Mouse (Mus musculus) heart, postnatal 10 days (tissue): Measurements from ENCODE around the gene Mast3. TPM values are rescaled to one million over a fixed set of nuclear protein-coding genes. Genes with fewer than 3 reads are reported as not detected.
A peak's percentile ranks its signal among the peaks of the same experiment; 100 is the strongest.

Source experiments
- DNase-seq, 2 experiments: peaks; one replicate each; pipeline ENCODE4 v3.0.0; 2021
- intact Hi-C: fragments of 180-260 bp; cut with DNase I; formaldehyde crosslinking; loops from one replicate; pipeline ENCODE4 v1.15.1; 2025
- total RNA-seq, 2 experiments: library from RNA; stranded (reverse); gene quantifications; 2 replicates each; pipeline ENCODE4 v1.2.3; 2021

The Mast3 gene
- total RNA-seq, 2 experiments from 2014 or later, result 7.9 to 9.3 TPM

DNA sequence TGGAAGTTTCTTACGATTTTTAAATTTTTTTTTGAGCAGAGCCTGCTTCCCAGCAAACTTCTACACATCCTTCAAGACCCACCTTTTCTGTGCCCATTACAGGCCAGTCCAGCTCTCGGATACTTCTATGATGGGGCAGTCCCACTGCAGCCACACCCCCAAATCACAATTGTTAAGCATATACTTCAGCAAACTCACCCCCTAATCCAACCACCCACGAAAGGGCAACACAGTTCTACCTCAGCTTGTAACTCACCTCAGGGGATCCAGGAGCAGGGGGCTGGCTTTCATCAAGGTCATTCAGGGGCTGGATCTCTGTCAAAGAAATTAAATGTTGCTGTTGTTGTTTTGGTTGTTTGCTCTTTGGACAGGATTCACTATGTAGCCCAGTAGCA is 17.8 kb downstream of the Mast3 start:
- no peak for DNase-seq
- intact Hi-C loops, result no loop called here

GRCm38 (mm10) chr8:70786291-70787050 is 18.4 kb downstream of the Mast3 start:
- DNase-seq, result no peak
- intact Hi-C loops, result no loop called here

GRCm38 (mm10) chr8:70780093-70780492 is 24.8 kb downstream of the Mast3 start:
- no peak for DNase-seq
- intact Hi-C loops, result no loop called here

- intact Hi-C loops, result no loop called here
Measured at GRCm38 (mm10) chr8:70776496-70777444, 28.1 kb downstream of the Mast3 start, which contains the start of gene Pik3r2. Gene Pik3r2 (minus strand): TSS chr8:70776713.

GRCm38 (mm10) chr8:70775851-70776495 is 28.9 kb downstream of the Mast3 start:
- intact Hi-C loops, result no loop called here
- DNase-seq, result no peak

More at GRCm38 (mm10) chr8:70776496-70777444, 28.1 kb downstream of the Mast3 start, which contains the start of gene Pik3r2:
- peak; percentile 98 to 99 for DNase-seq

GRCm38 (mm10) chr8:70775227-70775626 is 29.6 kb downstream of the Mast3 start:
- peak in 1 of 2 experiments; percentile 54 for DNase-seq

DNA sequence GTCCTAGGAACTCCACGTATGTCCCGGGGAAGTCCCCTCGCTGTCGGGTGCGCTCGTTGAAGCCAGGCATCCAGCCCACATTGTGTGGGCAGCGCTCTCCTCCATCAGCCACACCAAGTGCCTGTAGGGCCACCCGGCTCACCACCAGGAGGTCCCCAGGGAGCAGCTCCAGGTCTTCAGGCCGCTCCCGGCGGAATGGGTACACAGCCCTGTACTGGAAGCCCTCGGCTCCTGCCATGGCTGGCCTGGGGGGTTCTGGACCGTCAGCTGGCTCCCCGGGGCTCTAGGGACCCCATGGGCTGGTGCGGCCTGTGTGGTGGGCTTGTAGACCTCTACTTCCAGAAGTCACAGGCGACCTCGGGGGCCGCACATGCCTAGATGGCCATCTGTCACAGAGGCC is 30.1 kb downstream of the Mast3 start:
- intact Hi-C loops, result no loop called here

More at GRCm38 (mm10) chr8:70775227-70775626, 29.6 kb downstream of the Mast3 start:
- intact Hi-C loops, result no loop called here

DNA sequence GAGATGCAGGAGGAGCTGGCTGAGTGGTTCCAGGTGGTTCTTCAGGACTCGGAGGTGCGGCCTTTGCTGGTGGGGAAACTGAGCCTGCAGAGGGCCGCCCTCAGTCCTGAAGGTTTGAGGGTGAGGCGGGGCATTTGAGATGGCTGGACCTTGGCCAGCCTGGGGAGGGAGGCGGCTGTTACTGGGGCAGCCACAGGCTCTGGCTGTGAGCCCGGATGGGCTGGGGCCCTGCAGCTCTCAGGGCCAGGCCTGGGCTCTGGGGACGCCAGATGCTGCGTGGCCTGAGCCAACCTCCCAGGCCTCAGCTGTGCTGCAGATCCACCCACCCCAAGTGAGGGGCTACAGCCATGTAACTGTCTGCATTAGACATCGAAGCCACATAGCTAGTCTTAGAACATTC is 31.0 kb downstream of the Mast3 start:
- intact Hi-C loops, result no loop called here
- DNase-seq, result peak; percentile 90 to 93

More for the DNA sequence above, 30.1 kb downstream of the Mast3 start:
- no peak for DNase-seq

GRCm38 (mm10) chr8:70773410-70773809 is 31.4 kb downstream of the Mast3 start:
- DNase-seq, result no peak
- intact Hi-C loops, result no loop called here

GRCm38 (mm10) chr8:70772890-70773289 is 32.0 kb downstream of the Mast3 start:
- DNase-seq, result no peak
- intact Hi-C loops, result no loop called here

GRCm38 (mm10) chr8:70772075-70772474 is 32.8 kb downstream of the Mast3 start:
- DNase-seq, result no peak
- intact Hi-C loops, result no loop called here

DNA sequence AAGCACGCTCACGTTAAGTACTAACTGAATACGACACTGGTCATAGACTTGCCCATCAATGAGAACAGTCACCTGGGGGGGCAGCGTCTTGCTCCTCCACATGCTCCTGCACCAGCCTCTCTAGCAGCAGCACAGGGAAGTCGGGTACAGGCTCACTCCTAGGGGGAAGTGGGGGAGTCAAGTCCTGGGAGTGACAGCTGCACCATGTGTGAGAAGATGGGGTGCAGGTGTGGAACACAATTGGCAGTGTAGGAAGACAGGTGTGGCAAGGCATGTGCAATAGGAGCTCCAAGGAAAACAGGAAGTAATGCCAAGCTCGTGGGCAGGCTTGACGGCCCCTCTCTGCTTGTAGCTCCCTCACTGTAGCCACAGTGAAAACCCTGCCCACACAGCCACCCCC is 33.6 kb downstream of the Mast3 start:
- no peak for DNase-seq
- intact Hi-C loops, result no loop called here

DNA sequence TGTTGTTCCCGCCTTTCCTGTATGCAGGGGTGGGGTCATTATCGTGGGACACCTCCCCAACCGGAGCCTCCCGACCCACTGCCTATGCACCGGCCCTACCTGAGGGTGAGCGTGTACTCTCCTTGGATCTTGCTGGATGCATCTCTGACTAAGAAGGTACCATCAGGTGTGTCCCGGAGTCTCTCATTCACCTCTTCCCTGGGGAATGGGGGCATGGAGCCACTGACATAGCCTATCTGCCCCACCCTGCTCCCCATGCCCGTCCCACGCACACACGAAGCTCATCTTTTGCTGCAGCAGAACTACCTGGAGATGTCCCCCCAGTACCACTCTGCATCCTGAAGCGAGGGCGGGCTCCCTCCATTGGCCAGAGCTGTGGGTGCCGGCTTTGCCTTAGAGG is 34.1 kb downstream of the Mast3 start:
- no peak for DNase-seq
- intact Hi-C loops, result no loop called here

GRCm38 (mm10) chr8:70769858-70770257 is 35.0 kb downstream of the Mast3 start:
- intact Hi-C loops, result loop anchor here (1.0 kb wide), 1 partner anchor 50 kb away; no protein-coding TSS in a partner anchor

DNA sequence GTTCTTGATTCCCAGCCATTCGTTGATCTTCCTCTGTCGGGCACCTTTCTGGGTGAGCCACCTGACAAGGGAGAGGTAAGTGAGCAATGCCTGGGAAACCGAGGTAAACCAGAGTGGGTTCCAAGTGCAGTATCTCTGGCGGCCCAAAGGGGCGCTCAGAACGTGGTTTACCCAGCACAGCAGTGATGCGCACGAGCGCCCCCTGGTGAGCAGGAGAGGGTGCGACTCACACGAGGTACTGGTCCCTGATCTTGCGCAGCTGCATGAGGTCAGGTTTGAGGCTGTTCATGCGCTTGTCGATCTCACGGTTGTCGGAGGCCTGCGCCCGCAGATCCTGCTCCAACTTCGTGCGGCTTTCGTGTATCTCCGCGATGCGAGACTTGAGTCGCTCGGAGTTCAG is 35.5 kb downstream of the Mast3 start:
- intact Hi-C loops, result loop anchor here (1.0 kb wide), 1 partner anchor 49 kb away; no protein-coding TSS in a partner anchor
- peak; percentile 95 to 98 for DNase-seq

More at GRCm38 (mm10) chr8:70769858-70770257, 35.0 kb downstream of the Mast3 start:
- DNase-seq, result no peak

DNA sequence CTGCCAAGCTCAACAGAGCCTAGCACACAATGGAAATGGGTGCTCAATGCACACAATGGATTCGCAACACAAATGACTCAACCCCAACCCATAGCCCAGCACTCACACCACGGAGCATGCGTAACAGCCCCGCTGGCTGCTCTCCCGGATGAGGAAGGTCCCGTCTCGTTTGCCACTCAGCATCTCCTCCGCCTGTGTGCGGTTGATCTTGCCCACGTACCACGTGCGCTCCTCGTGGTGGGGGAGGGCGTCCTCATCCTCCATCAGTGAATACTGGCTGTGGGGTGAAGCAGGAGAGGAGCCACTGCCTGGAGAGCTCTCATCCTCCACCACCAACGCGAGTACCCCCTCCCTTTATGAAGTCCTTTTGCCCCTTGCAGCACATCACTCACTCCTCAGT is 35.9 kb downstream of the Mast3 start:
- intact Hi-C loops, result loop anchor here (1.0 kb wide), 1 partner anchor 49 kb away; no protein-coding TSS in a partner anchor
- no peak for DNase-seq

- no peak for DNase-seq
- intact Hi-C loops, result no loop called here
Measured at GRCm38 (mm10) chr8:70768231-70768776, 36.5 kb downstream of the Mast3 start.

GRCm38 (mm10) chr8:70767503-70767902 is 37.4 kb downstream of the Mast3 start:
- intact Hi-C loops, result no loop called here
- no peak for DNase-seq

GRCm38 (mm10) chr8:70766571-70767440 is 38.0 kb downstream of the Mast3 start:
- DNase-seq, result peak; percentile 65 to 66
- intact Hi-C loops, result no loop called here
